Mouse (Mus musculus) liver, adult (tissue): ENCODE results near the gene 4833420G17Rik.
A peak's percentile ranks its signal among the peaks of the same experiment; 100 is the strongest.

Experiments used
- GATA4 ChIP-seq: IDR thresholded peaks from 2 replicates; pipeline ENCODE4 v1.6.1; 2014; ENCODE audit warnings: mild to moderate bottlenecking, low read length; ENCODE audit not compliant: insufficient replicate concordance

The 4833420G17Rik gene

DNA sequence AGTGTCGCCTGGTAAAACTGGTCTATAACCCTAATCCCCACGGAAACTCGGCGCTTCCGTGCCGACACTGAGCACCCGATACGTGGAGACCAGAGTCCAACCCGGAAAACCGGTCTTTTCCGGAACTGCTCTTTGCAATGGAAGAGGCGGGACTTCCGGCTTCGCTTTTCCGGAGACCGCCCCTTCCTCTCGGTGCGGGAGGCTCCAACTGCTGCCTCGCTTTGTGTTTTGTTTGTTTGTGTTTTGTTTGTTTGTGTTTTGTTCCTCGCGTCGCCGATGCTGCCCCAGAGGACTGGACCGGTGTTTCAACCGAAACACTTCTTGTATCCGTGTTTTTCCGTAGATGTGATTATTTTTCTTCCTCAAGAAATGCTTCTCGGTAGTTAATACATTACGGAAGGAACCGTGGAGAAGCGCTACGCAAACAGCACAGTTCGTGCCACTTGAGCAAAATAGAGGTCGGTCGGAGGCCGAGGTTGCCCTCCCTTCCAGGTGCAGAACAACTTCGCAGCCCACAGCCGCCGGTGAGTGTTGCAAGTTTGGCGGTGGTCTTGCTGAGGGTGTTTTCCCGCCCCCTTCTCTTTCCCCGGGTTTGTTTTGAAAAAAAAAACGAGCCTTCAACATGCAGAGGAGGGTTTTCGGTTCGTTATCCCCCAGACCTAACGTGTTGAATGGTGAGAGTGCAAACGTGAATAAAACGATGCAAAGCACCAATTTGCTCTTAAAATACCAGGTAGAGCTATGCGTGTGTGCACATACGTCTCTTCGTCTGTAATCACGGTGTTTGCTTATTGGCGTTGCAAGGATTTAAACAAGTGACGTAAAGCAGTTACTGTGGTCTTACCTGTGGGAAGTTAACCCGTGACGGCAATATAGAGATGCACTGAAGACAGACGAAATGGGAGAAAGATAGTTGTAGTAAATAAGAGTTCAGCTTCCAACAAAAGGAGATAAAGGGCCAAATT, at the start of gene 4833420G17Rik:
TSS of gene 4833420G17Rik (plus strand) at position 173 of the 965 bp plus-strand sequence.
- peak; percentile 42; the same call in 1 of the 2 replicates for TF ChIP-seq GATA4

DNA sequence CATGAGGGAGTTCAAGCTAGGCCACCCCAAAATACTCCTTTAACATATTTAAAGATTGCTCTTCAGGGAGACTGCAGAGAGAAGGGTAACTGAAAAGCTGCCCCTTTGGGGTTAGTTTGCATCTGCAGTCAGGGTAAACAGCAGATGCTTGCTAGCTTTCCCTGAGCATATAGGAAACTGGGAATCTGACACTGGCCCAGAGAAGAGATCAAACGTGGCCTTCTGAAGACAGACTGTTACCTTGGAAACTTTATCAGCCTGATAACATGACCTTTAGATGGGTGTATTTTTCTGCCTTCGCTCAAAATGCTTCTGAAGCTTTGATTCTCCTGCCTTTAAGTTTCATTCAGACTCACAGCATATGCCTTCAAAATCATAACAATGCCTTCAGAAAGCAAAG, 49.5 kb upstream of the 4833420G17Rik start:
- TF ChIP-seq GATA4 = no peak

DNA sequence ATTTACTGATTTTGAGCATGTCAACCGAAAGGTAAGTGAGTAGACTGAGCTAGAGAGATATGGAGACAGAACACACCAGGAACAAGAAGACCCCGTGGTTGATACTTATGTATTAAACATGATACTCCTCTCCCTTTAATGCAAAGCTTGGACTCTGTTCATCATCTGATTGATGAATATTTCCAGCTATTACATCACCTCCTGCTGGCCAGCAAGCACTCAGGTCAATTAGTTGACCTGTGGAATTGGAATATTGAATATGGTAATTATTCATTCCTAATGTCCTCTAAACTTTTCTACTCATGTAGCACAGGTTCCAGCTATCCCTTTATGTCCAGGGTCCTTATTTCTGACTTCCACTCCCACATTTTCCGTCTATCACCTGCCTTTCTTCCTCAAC, 44.1 kb upstream of the 4833420G17Rik start:
- TF ChIP-seq GATA4 = no peak

DNA sequence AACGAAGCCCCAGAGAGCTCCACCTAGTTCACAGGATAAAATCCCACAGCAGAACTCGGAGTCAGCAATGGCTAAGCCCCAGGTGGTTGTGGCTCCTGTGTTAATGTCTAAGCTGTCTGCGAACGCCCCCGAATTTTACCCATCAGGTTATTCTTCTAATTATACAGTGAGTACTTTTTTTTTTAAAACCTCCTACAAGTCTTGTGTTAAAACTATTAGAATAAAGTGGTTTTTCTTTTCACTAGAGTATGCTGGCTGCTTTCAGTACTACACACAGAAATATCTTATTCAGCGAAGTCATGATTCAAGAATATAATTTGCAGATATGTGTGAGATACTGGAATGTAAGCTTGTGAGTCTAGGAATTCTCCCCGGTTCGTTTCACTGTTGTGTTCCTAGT, 32.4 kb upstream of the 4833420G17Rik start:
- no peak for TF ChIP-seq GATA4

DNA sequence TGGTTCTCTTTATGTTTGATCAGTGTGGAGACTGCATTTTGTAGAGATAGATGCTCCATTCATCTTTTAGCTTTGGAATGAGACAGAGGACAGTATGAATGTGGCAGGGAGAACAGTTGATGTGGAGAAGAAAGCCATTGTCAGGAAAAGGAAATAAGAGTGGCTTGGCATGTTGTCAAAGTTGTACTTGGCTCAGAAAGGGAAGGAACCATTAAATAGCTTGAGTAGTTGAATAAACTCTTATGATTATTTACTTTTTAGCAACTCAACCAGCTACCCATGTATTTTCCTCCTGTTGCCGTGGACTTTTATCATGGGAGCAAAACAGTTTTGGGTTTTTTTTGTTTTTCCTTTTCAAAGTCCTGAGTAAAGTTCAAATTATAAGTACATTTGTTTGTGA, 30.5 kb upstream of the 4833420G17Rik start:
- TF ChIP-seq GATA4 = no peak

DNA sequence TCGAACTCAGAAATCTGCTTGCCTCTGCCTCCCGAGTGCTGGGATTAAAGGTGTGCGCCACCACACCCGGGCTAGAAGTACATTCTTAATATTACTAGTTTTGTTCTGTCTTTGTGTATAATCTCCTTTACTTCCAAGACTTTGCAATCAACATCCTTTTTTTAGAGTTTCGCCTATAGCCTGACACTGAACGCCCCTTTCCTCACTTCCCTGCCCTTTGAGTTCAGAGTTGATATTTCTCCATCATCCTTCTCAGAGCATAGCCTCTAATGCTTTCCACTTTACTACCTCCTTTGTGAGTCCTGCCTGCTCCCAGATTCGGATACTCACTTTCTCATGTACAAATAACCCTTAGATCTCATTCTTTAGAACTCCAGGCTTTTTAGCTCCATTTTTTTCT, 28.2 kb upstream of the 4833420G17Rik start:
- no peak for TF ChIP-seq GATA4

DNA sequence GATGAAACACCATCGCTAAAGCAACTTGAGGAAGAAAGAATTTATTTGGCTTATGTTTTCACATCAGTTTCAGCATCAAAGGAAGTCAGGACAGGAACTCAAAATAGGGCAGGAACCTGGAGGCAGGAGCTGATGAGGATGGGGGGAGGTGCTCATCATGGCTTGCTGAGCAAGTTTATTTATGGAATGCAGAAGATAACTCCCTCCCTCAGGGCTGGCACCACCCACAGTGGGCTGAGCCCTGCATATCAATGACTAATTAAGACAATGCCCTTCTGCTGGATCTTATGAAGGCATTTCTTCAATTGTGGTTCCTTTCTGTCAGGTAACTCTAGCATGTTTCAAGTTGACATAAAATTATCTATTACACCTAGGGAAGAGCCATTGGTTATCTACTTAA, 20.3 kb upstream of the 4833420G17Rik start:
- no peak for TF ChIP-seq GATA4

DNA sequence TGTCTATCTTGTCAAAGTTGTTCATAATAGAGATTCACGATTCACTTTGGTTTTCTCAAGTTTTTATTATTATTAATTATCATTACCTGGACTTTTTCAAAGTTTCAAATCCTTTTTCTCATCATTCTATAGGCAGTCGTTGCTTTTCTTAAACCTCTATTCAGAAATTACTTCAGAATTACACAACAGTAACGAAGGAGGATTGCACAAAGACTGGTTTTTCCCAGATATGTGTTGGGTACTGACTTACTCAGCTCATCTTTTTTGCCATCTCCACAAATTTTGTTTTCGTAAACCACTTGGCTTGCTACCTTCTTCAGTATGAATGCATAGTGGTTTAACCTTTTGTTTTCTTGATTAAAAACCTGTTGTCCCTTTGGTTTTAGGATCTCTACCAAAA, 9.0 kb upstream of the 4833420G17Rik start:
- TF ChIP-seq GATA4 = no peak

DNA sequence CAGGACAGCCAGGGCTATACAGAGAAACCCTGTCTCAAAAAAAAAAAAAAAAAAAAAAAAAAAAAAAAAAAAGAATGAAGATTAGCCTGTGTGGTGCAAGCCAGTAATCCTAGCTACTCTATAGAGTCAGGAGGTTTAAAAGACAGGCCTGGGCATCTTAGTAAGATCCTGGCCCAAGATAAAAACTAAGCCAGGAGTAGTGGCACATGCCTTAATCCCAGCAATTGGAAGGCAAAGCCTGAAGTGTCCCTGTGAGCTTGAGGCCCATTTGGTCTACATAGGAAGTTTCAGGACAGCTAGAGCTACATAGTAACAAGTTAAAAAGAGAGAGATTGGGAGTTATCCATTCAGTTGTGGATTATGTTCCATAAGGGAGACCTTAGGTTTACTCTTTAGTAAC, 7.5 kb upstream of the 4833420G17Rik start:
- TF ChIP-seq GATA4 = no peak

DNA sequence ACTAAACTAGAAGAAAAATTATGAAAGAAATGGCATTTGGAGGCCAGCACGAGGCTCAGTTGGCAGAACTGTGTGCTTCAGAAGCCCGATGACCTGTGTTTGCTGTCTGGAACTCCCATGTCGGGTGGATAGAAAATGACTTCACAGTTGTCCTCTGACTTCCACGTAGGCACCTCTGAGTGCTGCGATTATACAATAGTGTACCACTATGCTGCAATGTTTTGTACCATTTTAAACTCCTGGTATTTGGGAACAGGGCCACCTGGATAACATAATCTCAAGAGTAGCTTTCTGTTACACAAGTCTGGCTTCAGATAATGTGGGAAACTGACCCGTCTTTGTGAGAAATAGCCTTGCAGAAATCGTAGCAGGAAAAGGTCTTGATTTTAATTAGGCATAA, 6.2 kb upstream of the 4833420G17Rik start:
- TF ChIP-seq GATA4 = no peak; the same call in 1 of the 2 replicates

DNA sequence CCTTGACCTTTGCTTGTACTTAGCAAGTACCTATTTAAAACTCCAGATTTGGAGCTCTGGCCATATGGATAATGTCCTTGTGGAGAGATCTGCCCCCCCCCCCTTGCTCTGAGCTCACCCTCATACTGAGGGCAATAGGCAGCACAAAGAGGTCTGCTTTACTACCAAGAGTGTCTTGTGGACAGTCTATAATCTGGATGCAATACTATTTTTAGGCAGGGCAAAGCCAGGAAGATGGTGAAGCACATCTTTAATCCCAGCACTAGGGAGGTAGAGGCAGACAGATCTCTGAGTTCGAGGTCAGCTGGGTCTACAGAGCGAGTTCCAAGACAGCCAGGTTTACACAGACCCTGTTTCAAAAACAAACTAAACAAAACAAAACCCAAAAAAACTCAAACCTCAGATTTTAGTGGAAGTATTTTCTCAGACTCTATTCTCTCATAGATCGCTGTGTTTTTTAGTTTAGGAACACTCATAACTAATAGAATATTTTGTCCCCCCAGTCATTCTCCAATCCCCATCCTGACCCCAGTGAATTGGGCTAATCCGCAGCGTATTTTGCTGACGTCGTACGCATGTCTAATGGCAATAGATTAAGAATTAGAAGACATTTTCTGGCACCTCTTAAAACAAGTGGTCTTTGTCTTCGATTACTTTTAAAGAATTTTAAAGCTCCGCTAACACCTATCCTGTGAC, 520 bp upstream of the 4833420G17Rik start:
- TF ChIP-seq GATA4 = no peak

DNA sequence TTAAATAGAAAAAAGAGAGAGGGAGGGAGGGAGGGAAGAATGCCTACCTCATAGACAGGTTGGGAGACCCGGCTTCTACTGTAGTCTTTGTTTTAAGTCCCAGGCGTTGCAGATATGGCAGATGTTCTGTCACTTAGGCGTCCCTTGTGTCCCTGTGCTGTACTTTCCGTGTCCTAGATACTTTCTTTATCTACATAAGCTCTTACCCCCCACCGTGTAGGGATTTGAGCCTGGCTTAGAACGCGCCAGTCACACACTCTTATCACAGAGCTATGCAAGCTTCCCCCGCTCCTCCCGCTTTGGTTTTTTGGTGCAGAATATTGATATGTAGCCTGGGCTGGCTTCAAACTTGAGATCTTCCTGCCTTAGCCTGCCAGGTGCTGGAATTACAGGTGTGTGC, 14.1 kb downstream of the 4833420G17Rik start:
- TF ChIP-seq GATA4 = no peak

DNA sequence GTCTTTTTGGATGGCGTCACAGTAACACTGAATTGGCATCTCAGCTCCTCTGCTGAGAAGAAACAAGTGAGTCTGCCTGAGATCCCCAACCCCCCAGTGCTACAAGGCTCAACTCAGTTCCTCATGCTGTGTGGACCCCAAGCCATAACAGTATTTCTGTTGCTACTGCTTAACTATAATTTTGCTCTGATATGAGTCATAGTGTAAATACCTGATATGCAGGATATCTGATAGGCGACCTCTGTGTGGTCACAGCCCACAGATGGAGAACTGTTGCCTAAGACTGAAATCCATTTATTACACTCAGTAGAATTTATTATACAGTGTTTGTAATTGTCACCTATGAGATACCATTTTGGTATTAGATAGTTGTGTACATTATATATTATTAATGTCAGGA, 15.2 kb downstream of the 4833420G17Rik start:
- no peak for TF ChIP-seq GATA4

DNA sequence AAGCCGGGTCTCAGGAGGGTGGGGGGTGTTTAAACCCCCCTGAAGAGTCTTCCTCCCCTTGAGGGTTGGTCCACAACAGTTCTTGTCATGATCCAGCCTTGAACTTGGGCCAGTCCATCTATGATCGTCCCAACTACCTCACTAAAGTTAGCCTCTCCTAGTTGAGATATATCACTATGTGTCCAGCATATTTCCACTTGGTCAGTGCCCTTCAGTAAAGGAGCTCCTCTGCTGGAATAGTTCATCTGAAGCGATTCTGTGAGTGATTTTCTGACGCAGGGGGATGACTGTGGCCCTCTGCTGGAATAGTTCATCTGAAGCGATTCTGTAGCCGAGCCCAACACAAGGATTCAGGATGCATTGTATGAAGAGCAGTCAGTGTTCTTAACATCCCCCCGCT, 24.8 kb downstream of the 4833420G17Rik start:
- no peak for TF ChIP-seq GATA4

DNA sequence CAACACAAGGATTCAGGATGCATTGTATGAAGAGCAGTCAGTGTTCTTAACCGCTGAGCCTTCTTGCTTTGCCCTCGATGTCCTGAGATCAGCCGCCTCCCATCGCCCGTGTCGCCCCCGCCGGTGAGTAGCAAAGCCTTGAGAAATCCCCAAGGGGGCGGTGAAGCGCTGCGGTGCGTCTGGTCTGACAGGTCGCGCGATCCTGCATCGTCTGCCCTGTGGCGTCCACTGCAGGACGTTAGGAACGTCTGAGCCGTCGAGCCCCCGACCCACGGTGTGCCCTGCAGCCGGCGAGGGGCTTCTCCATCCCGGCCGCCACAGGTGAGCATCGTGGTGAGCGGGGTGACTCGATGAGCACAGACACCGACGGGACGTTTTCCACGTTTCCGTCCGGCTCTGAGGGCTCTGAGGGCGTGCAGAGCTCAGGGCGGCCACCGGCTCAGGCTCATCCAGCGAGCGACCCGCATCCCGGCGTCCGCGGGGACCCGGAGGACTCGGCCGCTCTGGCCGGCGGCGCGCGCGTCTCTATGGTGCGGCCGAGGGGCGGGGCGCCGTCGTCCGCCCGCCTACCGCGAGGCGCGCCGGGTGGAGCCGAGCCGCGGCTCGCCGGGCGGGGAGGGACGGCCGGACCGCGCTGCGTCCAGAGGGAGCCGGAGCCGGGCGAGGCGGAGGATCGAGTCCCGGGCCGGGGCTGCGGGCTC, 25.5 kb downstream of the 4833420G17Rik start, which contains the start of the genes Tmem267 and 3110070M22Rik:
TSS of gene Tmem267 (plus strand) at position 160 of the 701 bp plus-strand sequence.
TSS of gene 3110070M22Rik (minus strand) at position 504 of the 701 bp plus-strand sequence.
- TF ChIP-seq GATA4 = no peak
